16 mouse cellular contexts compared by ENCODE assay signal in genomic region chr8:45110813-45111104, GRCm38 (mm10). TPM values are rescaled to one million over a fixed set of nuclear protein-coding genes. Genes with fewer than 3 reads are reported as not detected.
DNase-seq lines count a peak whose midpoint lies in the region; ATAC-seq and TF ChIP-seq lines count a peak whose summit lies in the region.
"Had no signal": no experiment of that assay in that cellular context is flagged by ENCODE, and none has a peak within 500 bp of the region (broad histone marks: within the 10 kb centered on the region; RNA-seq: fewer than 3 reads in every experiment).

No protein-coding gene starts in this region.

- no peaks in the 10 kb centered on the region for H3K36me3 ChIP-seq in heart, embryonic 15.5 days
- H3K36me3 ChIP-seq in hindbrain, embryonic 13.5 days: no peaks in the 10 kb centered on the region
- no peaks in the 10 kb centered on the region for H3K36me3 ChIP-seq in midbrain, embryonic 15.5 days (replicated peaks)

- H3K9ac ChIP-seq in heart, embryonic 15.5 days: no peak overlapping the region
- H3K9ac ChIP-seq in hindbrain, embryonic 13.5 days: no peak overlapping the region
- no peak overlapping the region for H3K9ac ChIP-seq in midbrain, embryonic 15.5 days

- no peak for ATAC-seq in heart, embryonic 15.5 days (replicated peaks; ENCODE audit: insufficient number of reproducible peaks, insufficient read depth, low FRiP score, low read depth)
- 0 out of 2 replicates have a peak, but pooled peaks have one; percentile 29 for ATAC-seq in hindbrain, embryonic 13.5 days (ENCODE audit: low FRiP score)
- ATAC-seq in midbrain, embryonic 15.5 days (replicated peaks): no peak

- no peak for TF ChIP-seq CTCF in cortical plate, adult 2 months (IDR thresholded peaks at IDR 0.05; ENCODE audit: extremely low read depth, insufficient read depth, low read length)
- TF ChIP-seq CTCF in gastrocnemius, adult 2 months (IDR thresholded peaks at IDR 0.05): no peak

- no peak for TF ChIP-seq POLR2A in cortical plate, adult 2 months (IDR thresholded peaks at IDR 0.05; ENCODE audit: extremely low read depth, insufficient read depth, low read length)

- intact Hi-C loops in heart, postnatal 10 days (cut with DNase I): no loop called here
- intact Hi-C loops in gastrocnemius, adult 2 months (cut with DNase I): no loop called here

- no peak overlapping the region for H3K27ac ChIP-seq in heart, embryonic 15.5 days
- H3K27ac ChIP-seq in cortical plate, adult 2 months (ENCODE audit: insufficient read depth, low read length): no peak overlapping the region
- H3K27ac ChIP-seq in hindbrain, embryonic 13.5 days: no peak overlapping the region
- H3K27ac ChIP-seq in midbrain, embryonic 15.5 days: no peak overlapping the region
- no peak overlapping the region for H3K27ac ChIP-seq in gastrocnemius, adult 2 months

- WGBS in heart, embryonic 15.5 days: 40% methylated on average over 5 of the region's 5 CpGs
- 52% methylated on average over 5 of the region's 5 CpGs for WGBS in hindbrain, embryonic 13.5 days
- WGBS in midbrain, embryonic 15.5 days: 59% methylated on average over 5 of the region's 5 CpGs

- peaks cover 6% of the 10 kb centered on the region for H3K4me1 ChIP-seq in heart, embryonic 15.5 days (replicated peaks)
- H3K4me1 ChIP-seq in cortical plate, adult 2 months (ENCODE audit: control insufficient read depth, insufficient read depth, low read length): no peaks in the 10 kb centered on the region
- peaks cover 20% of the 10 kb centered on the region for H3K4me1 ChIP-seq in hindbrain, embryonic 13.5 days (replicated peaks)
- H3K4me1 ChIP-seq in midbrain, embryonic 15.5 days: peaks cover 13% of the 10 kb centered on the region; the same call in 1 of the 2 replicates

- no peaks in the 10 kb centered on the region for H3K9me3 ChIP-seq in heart, embryonic 15.5 days (replicated peaks)
- no peaks in the 10 kb centered on the region for H3K9me3 ChIP-seq in hindbrain, embryonic 13.5 days
- no peaks in the 10 kb centered on the region for H3K9me3 ChIP-seq in midbrain, embryonic 15.5 days

- H3K4me2 ChIP-seq in heart, embryonic 15.5 days: peak overlapping the region; percentile 61
- H3K4me2 ChIP-seq in hindbrain, embryonic 13.5 days: peak overlapping the region; percentile 57
- peak overlapping the region; percentile 57 for H3K4me2 ChIP-seq in midbrain, embryonic 15.5 days

- H3K27me3 ChIP-seq in heart, embryonic 15.5 days: peaks cover 36% of the 10 kb centered on the region
- H3K27me3 ChIP-seq in hindbrain, embryonic 13.5 days: no peaks in the 10 kb centered on the region
- peaks cover 3% of the 10 kb centered on the region; the same call in 1 of the 2 replicates for H3K27me3 ChIP-seq in midbrain, embryonic 15.5 days (replicated peaks)

- DNase-seq in heart, postnatal 10 days: no peak
- no peak for DNase-seq in gastrocnemius, adult 2 months
- DNase-seq in adrenal gland, adult 2 months: no peak
- DNase-seq in yolk sac, embryonic 10.5 days (ENCODE audit: low spot score): no peak
- DNase-seq: embryo, embryonic 11 days; gastrocnemius, postnatal 14 days; right cerebral cortex, postnatal 25 days; thymus, adult 18-20 months had no signal

- H3K4me3 ChIP-seq in heart, embryonic 15.5 days: no peak overlapping the region
- peak overlapping the region; percentile 5; the same call in 1 of the 2 replicates for H3K4me3 ChIP-seq in cortical plate, adult 2 months (ENCODE audit: insufficient read depth, low read length)
- H3K4me3 ChIP-seq in hindbrain, embryonic 13.5 days: peak overlapping the region; percentile 26; the same call in 1 of the 2 replicates
- peak overlapping the region; percentile 32 for H3K4me3 ChIP-seq in midbrain, embryonic 15.5 days
- H3K4me3 ChIP-seq in gastrocnemius, adult 2 months: no peak overlapping the region
- H3K4me3 ChIP-seq: myocyte had no signal

RNA-seq across cellular contexts. Expression of gene Mtnr1a, which starts 41.8 kb away (rescaled TPM):
- not detected in 2 replicates for polyA plus RNA-seq in heart, embryonic 15.5 days (2015; fragmentation: Nextera tagmentation; extraction: Ambion mirVana)
- total RNA-seq in heart, postnatal 10 days (2021): not detected
- polyA plus RNA-seq in cortical plate, adult 2 months (2012; rRNA removed): not detected in 2 replicates
- polyA plus RNA-seq in hindbrain, embryonic 13.5 days (2015; fragmentation: Nextera tagmentation; extraction: Ambion mirVana): 0.21 TPM in 2 replicates
- polyA plus RNA-seq in midbrain, embryonic 15.5 days (2015; fragmentation: Nextera tagmentation; extraction: Ambion mirVana): 0.36 and 0.45 TPM in 2 replicates
- not detected for total RNA-seq in gastrocnemius, adult 2 months (2021)
- not detected for total RNA-seq in adrenal gland, adult 2 months (2021)
- not detected in 2 replicates for polyA plus RNA-seq in adrenal gland, adult 2 months (2012; rRNA removed)
- total RNA-seq: gastrocnemius, postnatal 14 days; left cerebral cortex, adult 18-20 months had no signal
- polyA plus RNA-seq: kidney, embryonic 14.5 days; lung, embryonic 16.5 days; myocyte had no signal

Comparison
In these comparisons a context has a peak if more than half of its experiments do, and no peak if none do; other contexts are left out.
1. H3K4me3 ChIP-seq: peak in cortical plate, adult 2 months (single experiment), hindbrain, embryonic 13.5 days (single experiment) and midbrain, embryonic 15.5 days (single experiment); none in heart, embryonic 15.5 days (single experiment) and gastrocnemius, adult 2 months (single experiment).
2. Peak in every context shown above with its lines, with median percentiles within 50 percentile points of each other: H3K4me2 ChIP-seq.